Comparison of ENCODE assay signal across 10 mouse cellular contexts in genomic region chr4:42952563-42952962, GRCm38 (mm10). TPM values are rescaled to one million over a fixed set of nuclear protein-coding genes. Genes with fewer than 3 reads are reported as not detected.
DNase-seq lines count a peak whose midpoint lies in the region; ATAC-seq and TF ChIP-seq lines count a peak whose summit lies in the region.
"Had no signal": no experiment of that assay in that cellular context is flagged by ENCODE, and none has a peak within 500 bp of the region (broad histone marks: within the 10 kb centered on the region; RNA-seq: fewer than 3 reads in every experiment).

No protein-coding gene starts in this region.

- peaks cover 41% of the 10 kb centered on the region for H3K36me3 ChIP-seq in hindbrain, embryonic 14.5 days (replicated peaks; ENCODE audit: control insufficient read depth, insufficient read depth)
- 0 out of 2 replicates have a peak, but pooled peaks cover 6% of the 10 kb centered on the region for H3K36me3 ChIP-seq in stomach, embryonic 16.5 days (ENCODE audit: control insufficient read depth, insufficient read depth, low read length)

- H3K27ac ChIP-seq in left cerebral cortex, adult 2 months = peak overlapping the region; percentile 98
- peak overlapping the region; percentile 98 for H3K27ac ChIP-seq in hindbrain, embryonic 14.5 days
- H3K27ac ChIP-seq in stomach, embryonic 16.5 days (ENCODE audit: low read length) = peak overlapping the region; percentile 59; the same call in 1 of the 2 replicates

- peaks cover 59% of the 10 kb centered on the region for H3K4me1 ChIP-seq in hindbrain, embryonic 14.5 days (replicated peaks; ENCODE audit: control insufficient read depth, insufficient read depth, low read length)
- peaks cover 19% of the 10 kb centered on the region for H3K4me1 ChIP-seq in stomach, embryonic 16.5 days (ENCODE audit: control insufficient read depth, insufficient read depth, low read length)

- DNase-seq in left cerebral cortex, adult 2 months (ENCODE audit: extremely low spot score in 1 of 2, low spot score in 2 of 2) = no peak
- DNase-seq in left cerebral cortex, adult 18-20 months (ENCODE audit: low spot score in 2 of 2) = no peak
- peak; percentile 77 to 79 for DNase-seq in heart, adult 18-20 months
- no peak for DNase-seq in hindbrain, embryonic 14.5 days (ENCODE audit: low spot score)
- DNase-seq in left cerebral cortex, adult 11 months (ENCODE audit: low spot score) = no peak
- DNase-seq in kidney, postnatal 4 days = no peak
- no peak for DNase-seq in lung, postnatal 14 days

- peak overlapping the region; percentile 91 for H3K4me2 ChIP-seq in hindbrain, embryonic 14.5 days (replicated peaks)
- H3K4me2 ChIP-seq in stomach, embryonic 16.5 days (ENCODE audit: low read depth, low read length) = no peak overlapping the region

- no peak for TF ChIP-seq CTCF in left cerebral cortex, adult 2 months (IDR thresholded peaks at IDR 0.05)

- no peaks in the 10 kb centered on the region for H3K9me3 ChIP-seq in hindbrain, embryonic 14.5 days (ENCODE audit: control insufficient read depth, low read length)
- no peaks in the 10 kb centered on the region for H3K9me3 ChIP-seq in stomach, embryonic 16.5 days (replicated peaks; ENCODE audit: control insufficient read depth, low read length)
- H3K9me3 ChIP-seq: embryonic facial prominence, embryonic 12.5 days had no signal

- no peak for ATAC-seq in hindbrain, embryonic 14.5 days (ENCODE audit: low FRiP score)
- no peak for ATAC-seq in stomach, embryonic 16.5 days (ENCODE audit: insufficient read depth, low FRiP score)

- peak overlapping the region; percentile 64 for H3K4me3 ChIP-seq in left cerebral cortex, adult 2 months
- H3K4me3 ChIP-seq in hindbrain, embryonic 14.5 days (replicated peaks; ENCODE audit: low read length) = peak overlapping the region; percentile 85
- H3K4me3 ChIP-seq in stomach, embryonic 16.5 days (replicated peaks; ENCODE audit: low read length) = no peak overlapping the region
- H3K4me3 ChIP-seq: embryonic facial prominence, embryonic 12.5 days had no signal

- intact Hi-C loops in left cerebral cortex, adult 2 months (cut with DNase I) = no loop called here

- WGBS in hindbrain, embryonic 14.5 days = 78% methylated on average over 7 of the region's 7 CpGs
- WGBS in stomach, embryonic 16.5 days = 81% methylated on average over 7 of the region's 7 CpGs

- no peaks in the 10 kb centered on the region for H3K27me3 ChIP-seq in hindbrain, embryonic 14.5 days (ENCODE audit: control insufficient read depth, insufficient read depth, low read length)
- H3K27me3 ChIP-seq in stomach, embryonic 16.5 days (ENCODE audit: control insufficient read depth, insufficient read depth, low read length) = peaks cover 5% of the 10 kb centered on the region; the same call in 1 of the 2 replicates

- H3K9ac ChIP-seq in hindbrain, embryonic 14.5 days = peak overlapping the region; percentile 98
- H3K9ac ChIP-seq in stomach, embryonic 16.5 days (ENCODE audit: low read length) = no peak overlapping the region

RNA-seq across cellular contexts. Expression of gene Dnajb5, which starts 2.9 kb away (rescaled TPM):
- total RNA-seq in left cerebral cortex, adult 2 months (2021) = 100 to 1,000 TPM; 216 to 338 TPM
- total RNA-seq in left cerebral cortex, adult 18-20 months (2021) = 100 to 1,000 TPM; 262 to 268 TPM
- total RNA-seq in heart, adult 18-20 months (2021) = 100 to 1,000 TPM in 1 of 2 experiments, 10 to 100 TPM in 1; 95.5 to 101 TPM
- 38.5 and 42.0 TPM in 2 replicates for polyA plus RNA-seq in hindbrain, embryonic 14.5 days (2014; fragmentation: Nextera tagmentation; extraction: Ambion mirVana)
- polyA plus RNA-seq in stomach, embryonic 16.5 days (2015; fragmentation: Nextera tagmentation; extraction: Ambion mirVana) = 10.2 and 11.3 TPM in 2 replicates

RNA-seq across cellular contexts. Expression of gene 1700022I11Rik, which starts 16.8 kb away (rescaled TPM):
- not detected for total RNA-seq in left cerebral cortex, adult 2 months (2021)
- total RNA-seq in left cerebral cortex, adult 18-20 months (2021) = not detected
- total RNA-seq in heart, adult 18-20 months (2021) = not detected
- 0.63 and 0.71 TPM in 2 replicates for polyA plus RNA-seq in hindbrain, embryonic 14.5 days (2014; fragmentation: Nextera tagmentation; extraction: Ambion mirVana)
- 0.39 and 1.8 TPM in 2 replicates for polyA plus RNA-seq in stomach, embryonic 16.5 days (2015; fragmentation: Nextera tagmentation; extraction: Ambion mirVana)
- total RNA-seq: adrenal gland, adult 18-20 months had no signal

RNA-seq across cellular contexts. Expression of gene Phf24, which starts 36.1 kb away (rescaled TPM):
- total RNA-seq in left cerebral cortex, adult 2 months (2021) = 100 to 1,000 TPM; 359 to 380 TPM
- total RNA-seq in left cerebral cortex, adult 18-20 months (2021) = 100 to 1,000 TPM; 366 to 369 TPM
- 1 to 10 TPM; 6.5 to 7.7 TPM for total RNA-seq in heart, adult 18-20 months (2021)
- polyA plus RNA-seq in hindbrain, embryonic 14.5 days (2014; fragmentation: Nextera tagmentation; extraction: Ambion mirVana) = 43.5 and 47.8 TPM in 2 replicates
- 2.2 and 2.5 TPM in 2 replicates for polyA plus RNA-seq in stomach, embryonic 16.5 days (2015; fragmentation: Nextera tagmentation; extraction: Ambion mirVana)

RNA-seq across cellular contexts. Expression of gene Vcp, which starts 47.7 kb away (rescaled TPM):
- 100 to 1,000 TPM; 179 to 186 TPM for total RNA-seq in left cerebral cortex, adult 2 months (2021)
- total RNA-seq in left cerebral cortex, adult 18-20 months (2021) = 100 to 1,000 TPM; 180 to 185 TPM
- 100 to 1,000 TPM; 272 to 273 TPM for total RNA-seq in heart, adult 18-20 months (2021)
- polyA plus RNA-seq in hindbrain, embryonic 14.5 days (2014; fragmentation: Nextera tagmentation; extraction: Ambion mirVana) = 470 and 518 TPM in 2 replicates
- 480 and 497 TPM in 2 replicates for polyA plus RNA-seq in stomach, embryonic 16.5 days (2015; fragmentation: Nextera tagmentation; extraction: Ambion mirVana)

RNA-seq across cellular contexts. Expression of gene Fancg, which starts 57.7 kb away (rescaled TPM):
- total RNA-seq in left cerebral cortex, adult 2 months (2021) = 10 to 100 TPM; 15.1 to 17.4 TPM
- 10 to 100 TPM; 10.3 to 11.6 TPM for total RNA-seq in left cerebral cortex, adult 18-20 months (2021)
- total RNA-seq in heart, adult 18-20 months (2021) = 1 to 10 TPM; 1.6 to 2.9 TPM
- polyA plus RNA-seq in hindbrain, embryonic 14.5 days (2014; fragmentation: Nextera tagmentation; extraction: Ambion mirVana) = 15.6 and 20.1 TPM in 2 replicates
- polyA plus RNA-seq in stomach, embryonic 16.5 days (2015; fragmentation: Nextera tagmentation; extraction: Ambion mirVana) = 16.5 and 17.5 TPM in 2 replicates

Comparison
In these comparisons a context has a peak if more than half of its experiments do, and no peak if none do; other contexts are left out.
1. DNase-seq: peak in heart, adult 18-20 months (2 of 2); none in left cerebral cortex, adult 2 months (0 of 2), left cerebral cortex, adult 18-20 months (0 of 2), hindbrain, embryonic 14.5 days (single experiment), left cerebral cortex, adult 11 months (single experiment), kidney, postnatal 4 days (0 of 2) and lung, postnatal 14 days (single experiment).
2. RNA of gene Phf24, which starts 36.1 kb away (total RNA-seq): 359 to 380 TPM in left cerebral cortex, adult 2 months and 366 to 369 TPM in left cerebral cortex, adult 18-20 months; 6.5 to 7.7 TPM in heart, adult 18-20 months; every median in the first group is over 10 times any median in the second.
3. Peak in every context shown above with its lines, with median percentiles within 50 percentile points of each other: H3K27ac ChIP-seq.